Mouse (Mus musculus) lung, postnatal 0 days (tissue): ENCODE results near the gene Gbf1.

Experiments used
- CTCF ChIP-seq: IDR thresholded peaks from 2 replicates; pipeline ENCODE4 v1.5.1; 2016; ENCODE audit warnings: antibody characterized with exemption, mild to moderate bottlenecking
- EP300 ChIP-seq: IDR thresholded peaks from 2 replicates; pipeline ENCODE4 v1.6.1; 2016; ENCODE audit warnings: antibody characterized with exemption, mild to moderate bottlenecking, control low read depth

- TF ChIP-seq CTCF (no peak), EP300 (no peak)
Observed at GRCm38 (mm10) chr19:46306268-46306610, 153.9 kb downstream of the Gbf1 start.
